Mouse (Mus musculus) kidney, postnatal 0 days (tissue): ENCODE data around the gene Gm10229. TPM values are rescaled to one million over a fixed set of nuclear protein-coding genes. Genes with fewer than 3 reads are reported as not detected.
"Not testable (repeated sequence)": the region's sequence is repeated elsewhere in the genome, so short reads cannot be mapped to it uniquely, and the experiment has no call there.

ENCODE experiments used
- ATAC-seq: fragments of 200-750 bp; cut with Nextera tagmentation; replicated peaks from 2 replicates; pipeline ENCODE4 v1.8.0; 2017; ENCODE audit warnings: low read depth, moderate number of reproducible peaks, moderate TSS enrichment, moderate library complexity; ENCODE audit not compliant: low FRiP score
- DNase-seq: peaks from one replicate; pipeline ENCODE4 v3.0.0-alpha.2; 2016; ENCODE audit warnings: low spot score
- H3K27ac ChIP-seq: fragments of 300-500 bp; sonication (generic); 2 replicates; pipeline ENCODE4 v1.5.1; 2014; ENCODE audit warnings: mild to moderate bottlenecking
- H3K27me3 ChIP-seq: fragments of 300-500 bp; sonication (generic); 2 replicates; pipeline ENCODE4 v1.6.1; 2014; ENCODE audit warnings: low read length, mixed read lengths; ENCODE audit not compliant: insufficient read depth
- H3K36me3 ChIP-seq: fragments of 300-500 bp; sonication (generic); 2 replicates; pipeline ENCODE4 v1.6.1; 2014; ENCODE audit warnings: low read length, mixed read lengths; ENCODE audit not compliant: insufficient read depth
- H3K4me1 ChIP-seq: fragments of 300-500 bp; sonication (generic); replicated peaks from 2 replicates; pipeline ENCODE4 v1.6.1; 2014; ENCODE audit warnings: antibody characterized with exemption, low read length, mixed read lengths; ENCODE audit not compliant: insufficient read depth
- H3K4me2 ChIP-seq: fragments of 300-500 bp; sonication (generic); 2 replicates; pipeline ENCODE4 v1.6.1; 2014; ENCODE audit warnings: mild to moderate bottlenecking, low read length, moderate library complexity, mixed read lengths
- H3K4me3 ChIP-seq: fragments of 300-500 bp; sonication (generic); replicated peaks from 2 replicates; pipeline ENCODE4 v1.5.1; 2014; ENCODE audit warnings: low read depth, low read length
- H3K9ac ChIP-seq: fragments of 300-500 bp; sonication (generic); 2 replicates; pipeline ENCODE4 v1.6.1; 2014; ENCODE audit warnings: low read depth, low read length
- H3K9me3 ChIP-seq: fragments of 300-500 bp; sonication (generic); replicated peaks from 2 replicates; pipeline ENCODE4 v1.6.1; 2016; ENCODE audit warnings: low read length, inconsistent platforms, mixed read lengths
- CTCF ChIP-seq: IDR thresholded peaks from 2 replicates; pipeline ENCODE4 v1.5.1; 2016; ENCODE audit warnings: antibody characterized with exemption, low read depth, mild to moderate bottlenecking, moderate library complexity
- WGBS: fragments of 180-500 bp; shearing (Covaris S2); extraction: QIAGEN DNeasy Blood & Tissue Kit; methylation state at CpG from one replicate; pipeline ENCODE4 v1.1.7; 2014; 5-methylcytosine and 5-hydroxymethylcytosine counted together
- polyA plus RNA-seq: library from polyadenylated mRNA; unstranded; fragments of >200 nt; fragmentation: Nextera tagmentation; extraction: Ambion mirVana; gene quantifications from 2 replicates; pipeline ENCODE4 v1.2.1, GENCODE M21; 2015

The Gm10229 gene
- not detected in 2 replicates for polyA plus RNA-seq

GRCm38 (mm10) chr16:89014984-89015383 lies at the start of gene Gm10229:
Gene Gm10229 (plus strand): TSS chr16:89015284.
- not testable (repeated sequence) for H3K4me3 ChIP-seq, H3K27me3 ChIP-seq, DNase-seq, H3K9me3 ChIP-seq, ATAC-seq, H3K9ac ChIP-seq, H3K4me2 ChIP-seq, H3K36me3 ChIP-seq, H3K27ac ChIP-seq, H3K4me1 ChIP-seq
- WGBS = 90% methylated on average over 1 of the region's 3 CpGs

- WGBS = 81% methylated on average over 5 of the region's 5 CpGs
- no peak within 1 kb of the TSS for H3K4me3 ChIP-seq
- no peak for TF ChIP-seq CTCF
- no peaks in the 10 kb centered on the region for H3K4me1 ChIP-seq
- no peak within 1 kb of the TSS for H3K27ac ChIP-seq
- H3K9ac ChIP-seq = no peak within 1 kb of the TSS
- no peak within 1 kb of the TSS for H3K4me2 ChIP-seq
- ATAC-seq (no peak), DNase-seq (no peak)
- no peaks in the 10 kb centered on the region for H3K36me3 ChIP-seq
- H3K27me3 ChIP-seq = no peaks in the 10 kb centered on the region
- no peaks in the 10 kb centered on the region for H3K9me3 ChIP-seq
Observed at GRCm38 (mm10) chr16:89010659-89011058, 4.4 kb upstream of the Gm10229 start, which contains the start of gene Krtap22-2. Gene Krtap22-2 (minus strand): TSS chr16:89010759.

GRCm38 (mm10) chr16:89013973-89014372 lies 1.1 kb upstream of the Gm10229 start:
- no peak overlapping the region for H3K4me2 ChIP-seq
- no peaks in the 10 kb centered on the region for H3K27me3 ChIP-seq
- no peak overlapping the region for H3K27ac ChIP-seq
- H3K9me3 ChIP-seq = no peaks in the 10 kb centered on the region
- H3K4me3 ChIP-seq = no peak overlapping the region
- no peak overlapping the region for H3K9ac ChIP-seq
- H3K4me1 ChIP-seq = no peaks in the 10 kb centered on the region
- DNase-seq (no peak), ATAC-seq (no peak)
- H3K36me3 ChIP-seq = no peaks in the 10 kb centered on the region
- 95% methylated on average over 3 of the region's 3 CpGs for WGBS
- no peak for TF ChIP-seq CTCF

- not testable (repeated sequence) for H3K4me2 ChIP-seq, H3K36me3 ChIP-seq, H3K27ac ChIP-seq, H3K9me3 ChIP-seq, H3K9ac ChIP-seq, H3K4me3 ChIP-seq, DNase-seq, H3K4me1 ChIP-seq, ATAC-seq, H3K27me3 ChIP-seq
- WGBS = 91% methylated on average over 3 of the region's 3 CpGs
Observed at GRCm38 (mm10) chr16:89031399-89031798, 16.3 kb downstream of the Gm10229 start, which contains the start of gene Krtap6-1. Gene Krtap6-1 (plus strand): TSS chr16:89031699.

GRCm38 (mm10) chr16:89041372-89041771 lies 26.3 kb downstream of the Gm10229 start, which contains the start of gene Gm10228:
Gene Gm10228 (minus strand): TSS chr16:89041472.
- H3K9me3 ChIP-seq, H3K4me2 ChIP-seq, H3K36me3 ChIP-seq, DNase-seq, H3K4me3 ChIP-seq, H3K27me3 ChIP-seq, H3K9ac ChIP-seq, ATAC-seq, H3K4me1 ChIP-seq, H3K27ac ChIP-seq: not testable (repeated sequence)
- WGBS = 90% methylated on average over 2 of the region's 4 CpGs

GRCm38 (mm10) chr16:89047783-89048182 lies 32.7 kb downstream of the Gm10229 start, which contains the start of gene Krtap6-5:
Gene Krtap6-5 (minus strand): TSS chr16:89047883.
- Histone ChIP-seq H3K9me3 (no peaks in the 10 kb centered on the region), H3K36me3 (no peaks in the 10 kb centered on the region), H3K4me2 (no peak within 1 kb of the TSS), H3K4me1 (no peaks in the 10 kb centered on the region), H3K27ac (no peak within 1 kb of the TSS), H3K9ac (no peak within 1 kb of the TSS), H3K27me3 (no peaks in the 10 kb centered on the region), H3K4me3 (no peak within 1 kb of the TSS)
- DNase-seq (no peak), ATAC-seq (no peak)
- 72% methylated on average over 3 of the region's 3 CpGs for WGBS
- TF ChIP-seq CTCF = no peak

- H3K27me3 ChIP-seq, H3K27ac ChIP-seq, H3K4me1 ChIP-seq, H3K4me2 ChIP-seq, DNase-seq, ATAC-seq, H3K4me3 ChIP-seq, H3K36me3 ChIP-seq, H3K9ac ChIP-seq, H3K9me3 ChIP-seq: not testable (repeated sequence)
- WGBS = no CpG with 5 or more reads among the region's 2 CpGs
Observed at GRCm38 (mm10) chr16:89063902-89064301, 48.8 kb downstream of the Gm10229 start, which contains the start of gene 1110025L11Rik. Gene 1110025L11Rik (minus strand): TSS chr16:89064002.

Other genes with a start within 250 kb of the Gm10229 start
- not detected in 2 replicates for gene 2310057N15Rik, start 241.1 kb upstream of the Gm10229 start, polyA plus RNA-seq
- gene Gm5965, start 237.4 kb upstream of the Gm10229 start, polyA plus RNA-seq = not detected in 2 replicates
- not detected in 2 replicates for gene Gm20741, start 203.1 kb upstream of the Gm10229 start, polyA plus RNA-seq
- not detected in 2 replicates for gene Krtap15, start 195.1 kb upstream of the Gm10229 start, polyA plus RNA-seq
- gene Krtap14, start 189.1 kb upstream of the Gm10229 start, polyA plus RNA-seq = not detected in 2 replicates
- not detected in 2 replicates for gene Krtap19-1, start 145.9 kb upstream of the Gm10229 start, polyA plus RNA-seq
- not detected in 2 replicates for gene Krtap19-2, start 141.0 kb upstream of the Gm10229 start, polyA plus RNA-seq
- not detected in 2 replicates for gene Krtap19-3, start 137.2 kb upstream of the Gm10229 start, polyA plus RNA-seq
- not detected in 2 replicates for gene Krtap19-4, start 130.2 kb upstream of the Gm10229 start, polyA plus RNA-seq
- not detected in 2 replicates for gene Krtap19-5, start 118.8 kb upstream of the Gm10229 start, polyA plus RNA-seq
- gene Krtap19-9b, start 83.0 kb upstream of the Gm10229 start, polyA plus RNA-seq = not detected in 2 replicates
- gene Krtap16-3, start 52.4 kb upstream of the Gm10229 start, polyA plus RNA-seq = not detected in 2 replicates
- not detected in 2 replicates for gene Krtap22-2, start 4.5 kb upstream of the Gm10229 start, polyA plus RNA-seq
- not detected in 2 replicates for gene Krtap6-1, start 16.4 kb downstream of the Gm10229 start, polyA plus RNA-seq
- gene Gm10228, start 26.2 kb downstream of the Gm10229 start, polyA plus RNA-seq = not detected in 2 replicates
- not detected in 2 replicates for gene Krtap6-5, start 32.6 kb downstream of the Gm10229 start, polyA plus RNA-seq
- gene 1110025L11Rik, start 48.7 kb downstream of the Gm10229 start, polyA plus RNA-seq = not detected in 2 replicates
- not detected in 2 replicates for gene Krtap6-3, start 68.7 kb downstream of the Gm10229 start, polyA plus RNA-seq
- gene Gm6358, start 125.6 kb downstream of the Gm10229 start, polyA plus RNA-seq = not detected in 2 replicates
- not detected in 2 replicates for gene Gm10061, start 135.8 kb downstream of the Gm10229 start, polyA plus RNA-seq
- gene Gm9789, start 142.7 kb downstream of the Gm10229 start, polyA plus RNA-seq = not detected in 2 replicates
- gene Gm7735, start 154.2 kb downstream of the Gm10229 start, polyA plus RNA-seq = not detected in 2 replicates
- not detected in 2 replicates for gene 1110057P08Rik, start 159.5 kb downstream of the Gm10229 start, polyA plus RNA-seq
- not detected in 2 replicates for gene Krtap20-2, start 190.6 kb downstream of the Gm10229 start, polyA plus RNA-seq